Comparison of ENCODE assay signal across 9 mouse cellular contexts in genomic region chr15:82959151-82959550, GRCm38 (mm10). TPM values are rescaled to one million over a fixed set of nuclear protein-coding genes. Genes with fewer than 3 reads are reported as not detected.
A peak's percentile ranks its signal among the peaks of the same experiment; 100 is the strongest.
DNase-seq lines count a peak whose midpoint lies in the region; ATAC-seq and TF ChIP-seq lines count a peak whose summit lies in the region.
"Had no signal": no experiment of that assay in that cellular context is flagged by ENCODE, and none has a peak within 500 bp of the region (broad histone marks: within the 10 kb centered on the region; RNA-seq: fewer than 3 reads in every experiment).

No protein-coding gene starts in this region.

- no peaks in the 10 kb centered on the region for H3K27me3 ChIP-seq in kidney, adult 2 months (replicated peaks; ENCODE audit: control insufficient read depth, insufficient read depth, low read length)
- H3K27me3 ChIP-seq in forebrain, embryonic 13.5 days, result peaks cover 11% of the 10 kb centered on the region; the same call in 1 of the 2 replicates

- peak overlapping the region; percentile 61 for H3K9ac ChIP-seq in forebrain, embryonic 13.5 days
- H3K9ac ChIP-seq: lung, embryonic 15.5 days had no signal

- ATAC-seq in forebrain, embryonic 13.5 days, result no peak
- ATAC-seq in granulocyte monocyte progenitor cell, adult 5-6 weeks (replicated peaks; ENCODE audit: poor library complexity, severe bottlenecking), result 0 out of 2 replicates have a peak, but pooled peaks have one; percentile 15

- H3K4me1 ChIP-seq in kidney, adult 2 months (ENCODE audit: control insufficient read depth, insufficient read depth, low read length), result no peaks in the 10 kb centered on the region
- peaks cover 93% of the 10 kb centered on the region for H3K4me1 ChIP-seq in forebrain, embryonic 13.5 days

- DNase-seq in kidney, adult 2 months, result peak; percentile 52
- no peak for DNase-seq in kidney, postnatal 25 days
- peak; percentile 36 for DNase-seq in lung, postnatal 25 days (ENCODE audit: low spot score)
- no peak for DNase-seq in urinary bladder, postnatal 25 days (ENCODE audit: low spot score)
- DNase-seq in natural killer cell, adult 2 months (ENCODE audit: low spot score in 2 of 2), result no peak
- DNase-seq: thymus, postnatal 36 days had no signal

- TF ChIP-seq CTCF in kidney, adult 2 months (conservative IDR thresholded peaks at IDR 0.05; ENCODE audit: insufficient read depth, insufficient read length, low read depth, low read length), result no peak

- peak overlapping the region; percentile 81 for H3K4me2 ChIP-seq in forebrain, embryonic 13.5 days

- TF ChIP-seq POLR2A in kidney, adult 2 months (IDR thresholded peaks at IDR 0.05; ENCODE audit: low read depth, low read length), result no peak

- H3K36me3 ChIP-seq in kidney, adult 2 months (ENCODE audit: control insufficient read depth, insufficient read depth, low read length), result no peaks in the 10 kb centered on the region
- H3K36me3 ChIP-seq in forebrain, embryonic 13.5 days (ENCODE audit: poor library complexity, severe bottlenecking), result no peaks in the 10 kb centered on the region
- H3K36me3 ChIP-seq: lung, embryonic 15.5 days had no signal

- no peak overlapping the region for H3K27ac ChIP-seq in kidney, adult 2 months (ENCODE audit: insufficient read depth, low read depth, low read length)
- peak overlapping the region; percentile 80 for H3K27ac ChIP-seq in forebrain, embryonic 13.5 days
- H3K27ac ChIP-seq: lung, embryonic 15.5 days had no signal

- WGBS in kidney, adult 2 months, result 36% methylated on average over 12 of the region's 12 CpGs
- 57% methylated on average over 12 of the region's 12 CpGs for WGBS in forebrain, embryonic 13.5 days

- H3K4me3 ChIP-seq in kidney, adult 2 months (ENCODE audit: insufficient read depth, low read depth, low read length), result no peak overlapping the region
- no peak overlapping the region for H3K4me3 ChIP-seq in forebrain, embryonic 13.5 days
- H3K4me3 ChIP-seq: lung, embryonic 15.5 days had no signal

- H3K9me3 ChIP-seq in forebrain, embryonic 13.5 days (replicated peaks), result no peaks in the 10 kb centered on the region
- H3K9me3 ChIP-seq: lung, embryonic 15.5 days had no signal

RNA-seq across cellular contexts. Expression of gene Tcf20, which starts 28.5 kb away (rescaled TPM):
- polyA plus RNA-seq in kidney, adult 2 months (2012; rRNA removed), result 17.8 and 18.1 TPM in 2 replicates
- 15.3 and 18.6 TPM in 2 replicates for polyA plus RNA-seq in forebrain, embryonic 13.5 days (2015; fragmentation: Nextera tagmentation; extraction: Ambion mirVana)
- 52.2 and 56.9 TPM in 2 replicates for total RNA-seq in granulocyte monocyte progenitor cell, adult 5-6 weeks (2014; fragmentation: Nextera tagmentation)
- 76.8 and 81.2 TPM in 2 replicates for total RNA-seq in granulocyte monocyte progenitor cell, adult 5-6 weeks (2017)

Comparison
In these comparisons a context has a peak if more than half of its experiments do, and no peak if none do; other contexts are left out.
1. DNase-seq: peak in kidney, adult 2 months (single experiment) and lung, postnatal 25 days (single experiment); none in kidney, postnatal 25 days (0 of 2), urinary bladder, postnatal 25 days (single experiment) and natural killer cell, adult 2 months (0 of 2).